Mouse (Mus musculus): ENCODE measurements around the gene Csad.

DNA sequence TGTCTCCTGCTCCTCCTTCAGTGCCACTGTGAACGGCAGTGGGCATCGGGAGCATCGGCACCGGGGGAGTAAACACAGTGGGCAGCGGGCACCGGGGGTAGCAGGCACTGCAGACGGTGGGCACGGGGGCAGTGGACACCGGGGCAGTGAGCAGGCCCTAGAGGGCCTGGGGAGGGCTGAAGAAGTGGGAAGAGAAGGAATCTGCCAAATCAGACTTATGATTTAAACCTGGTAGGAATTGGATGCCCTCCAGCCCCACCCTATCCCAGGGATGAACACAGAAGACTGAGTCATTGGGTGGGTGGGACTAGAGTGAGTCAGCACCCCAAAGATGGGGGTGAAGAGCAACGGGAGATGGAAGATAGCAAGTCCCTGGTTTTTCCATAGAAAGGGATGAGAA is 59.2 kb downstream of the Csad start:
- TF ChIP-seq CTCF (IDR thresholded peaks at IDR 0.05; ENCODE audit: insufficient read depth, low read depth, low read length) (no peak), POLR2A (IDR thresholded peaks at IDR 0.05; ENCODE audit: insufficient read depth, low read depth, low read length) (no peak)

All from olfactory bulb, adult 2 months (tissue).